Mouse (Mus musculus) ES-E14 (cell line): ENCODE results near the gene Tmco4.

Experiments used
- CHD2 ChIP-seq: IDR thresholded peaks from 2 replicates; pipeline ENCODE4 v1.6.1; 2014; ENCODE audit warnings: mild to moderate bottlenecking, low read depth, low read length, inconsistent platforms
- MAFK ChIP-seq: IDR thresholded peaks from 2 replicates; pipeline ENCODE4 v1.6.1; 2014; ENCODE audit warnings: mild to moderate bottlenecking, low read depth, low read length, inconsistent platforms; ENCODE audit not compliant: insufficient read depth

- TF ChIP-seq CHD2 (no peak), MAFK (no peak)
Measured at GRCm38 (mm10) chr4:139054300-139054923, 81.7 kb downstream of the Tmco4 start.
